Mouse (Mus musculus) adipocyte (in vitro differentiated cells): ENCODE measurements around the gene Fgg.

ENCODE experiments used
- DNase-seq: peaks from one replicate; pipeline ENCODE4 v3.0.0-alpha.2; 2016; ENCODE audit warnings: low spot score

The Fgg gene

GRCm38 (mm10) chr3:83027546-83028251 is 20.2 kb downstream of the Fgg start:
- no peak for DNase-seq

DNA sequence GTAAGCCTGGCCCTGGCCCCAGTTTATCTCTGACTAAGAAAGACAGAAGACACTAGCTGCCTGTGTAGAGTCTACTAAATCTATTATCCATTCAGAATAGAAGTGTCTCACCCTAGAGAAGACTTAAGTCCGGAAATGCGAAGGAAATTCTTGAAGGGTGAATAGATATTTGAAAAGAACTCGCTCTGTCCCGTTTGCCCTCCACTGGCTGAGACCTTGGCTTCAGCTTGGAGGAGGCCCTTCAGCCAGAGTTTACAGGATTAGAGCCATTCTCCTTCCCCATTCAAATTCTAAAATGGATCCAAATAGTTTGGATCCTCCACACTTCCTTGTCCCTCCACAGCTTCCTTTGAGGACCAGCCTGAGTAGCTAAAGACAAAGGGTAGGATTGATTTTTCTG is 22.8 kb downstream of the Fgg start:
- no peak for DNase-seq

- no peak for DNase-seq
These were observed 25.3 kb downstream of the Fgg start for GRCm38 (mm10) chr3:83032746-83033308.

DNA sequence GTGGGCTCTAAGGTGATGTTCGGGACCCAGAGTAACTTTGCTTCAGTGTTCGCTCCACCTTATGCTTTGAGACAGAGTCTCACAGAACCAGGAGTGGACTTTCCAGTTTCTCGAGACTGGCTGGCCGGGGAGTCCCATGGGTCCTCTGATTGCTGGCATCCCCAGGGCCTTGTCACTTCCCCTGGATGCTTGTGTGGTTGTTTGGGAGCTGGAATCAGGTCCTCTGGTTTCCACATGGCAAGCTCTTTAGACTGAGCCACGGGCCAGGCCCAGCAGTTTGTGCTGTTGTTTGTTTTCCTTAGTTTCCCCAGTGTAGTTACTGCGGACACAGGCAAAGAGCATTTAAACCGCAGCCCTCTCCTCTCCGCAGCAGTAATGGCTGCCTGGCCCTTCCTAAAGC is 26.3 kb downstream of the Fgg start:
- DNase-seq: no peak

- DNase-seq: no peak
These were observed 31.3 kb downstream of the Fgg start for GRCm38 (mm10) chr3:83038865-83039264.

GRCm38 (mm10) chr3:83039666-83040065 is 32.1 kb downstream of the Fgg start:
- DNase-seq: no peak

DNA sequence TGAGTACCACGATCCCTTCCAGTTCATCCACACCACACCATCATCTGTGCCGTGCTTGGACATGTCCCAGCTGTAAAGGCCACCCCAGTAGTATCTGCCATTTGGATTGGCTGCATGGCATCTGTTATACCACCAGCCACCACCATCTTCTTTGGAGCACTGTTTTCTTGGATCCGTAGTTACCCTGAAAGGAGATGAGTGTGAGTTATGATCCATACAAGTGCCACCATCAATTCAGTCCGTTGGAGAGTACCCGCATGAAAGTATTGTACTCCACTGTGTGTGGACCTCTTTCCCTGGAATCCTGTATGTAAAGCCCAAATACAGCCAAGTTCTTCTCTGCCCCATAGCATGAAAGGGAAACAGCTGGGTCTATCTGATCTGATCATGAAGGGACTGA is 34.9 kb downstream of the Fgg start:
- DNase-seq: no peak

DNA sequence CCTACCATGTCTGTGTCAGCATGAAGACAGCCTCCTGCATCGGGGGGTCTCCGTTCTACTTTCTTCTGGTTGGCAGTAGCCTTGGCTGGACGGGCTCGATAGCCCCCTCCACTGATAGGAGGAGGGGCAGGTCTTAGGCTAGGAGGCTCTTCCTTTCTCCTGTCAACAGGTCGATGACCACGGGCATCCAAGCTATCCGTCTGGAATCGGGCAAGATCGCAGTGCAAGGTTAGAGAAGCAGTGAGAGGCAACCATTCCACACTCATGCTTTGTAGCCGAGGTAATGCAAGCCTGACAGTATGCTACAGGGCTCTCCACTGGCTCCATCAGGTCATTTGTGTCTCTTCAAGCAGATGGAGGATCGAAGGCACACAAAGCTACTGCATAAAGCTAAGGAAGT is 39.1 kb downstream of the Fgg start:
- DNase-seq: no peak

DNA sequence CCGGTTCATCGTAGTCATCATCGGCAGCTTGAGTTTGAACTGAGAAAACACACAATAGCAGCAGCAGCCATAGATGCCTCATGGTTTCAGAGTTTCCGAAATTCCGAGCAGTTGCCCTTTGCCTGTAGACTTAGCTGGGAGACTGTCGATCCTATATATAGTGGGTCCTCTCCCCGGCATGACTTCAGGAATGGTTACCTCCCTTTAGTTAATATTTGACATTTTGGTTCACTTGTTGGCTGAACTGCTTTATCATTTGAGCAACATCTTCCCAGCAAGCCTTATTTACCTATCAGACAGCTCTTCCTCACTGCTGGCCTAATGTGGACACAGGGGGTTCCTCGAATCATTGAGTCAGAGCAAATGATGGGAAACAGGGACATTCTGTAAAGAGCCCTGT is 42.2 kb downstream of the Fgg start, which contains the start of gene Fgb:
Gene Fgb, minus strand, starts transcription at position 184 of the 400 bp plus-strand sequence.
- no peak for DNase-seq

- peak; percentile 56 for DNase-seq
These were observed 43.1 kb downstream of the Fgg start for GRCm38 (mm10) chr3:83050661-83051060.

DNA sequence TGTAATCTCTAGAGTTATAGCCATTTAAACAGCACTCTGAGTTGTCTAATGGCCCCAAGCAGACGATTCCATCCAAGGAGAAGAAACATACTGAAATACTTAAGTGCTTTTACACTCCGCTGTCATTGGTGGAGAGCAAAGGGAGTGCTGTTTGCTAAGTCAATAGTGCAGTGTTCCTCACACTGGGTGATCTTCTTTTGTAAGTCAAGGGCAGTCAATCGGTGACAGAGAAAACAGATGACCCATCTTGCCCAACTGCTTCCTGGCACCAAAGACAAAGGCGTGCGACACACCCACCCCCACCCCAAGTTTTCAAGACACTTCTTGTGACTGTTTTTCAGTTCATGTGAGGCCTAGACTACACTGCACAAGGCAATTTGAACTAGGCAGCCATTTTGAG is 44.6 kb downstream of the Fgg start:
- no peak for DNase-seq

DNA sequence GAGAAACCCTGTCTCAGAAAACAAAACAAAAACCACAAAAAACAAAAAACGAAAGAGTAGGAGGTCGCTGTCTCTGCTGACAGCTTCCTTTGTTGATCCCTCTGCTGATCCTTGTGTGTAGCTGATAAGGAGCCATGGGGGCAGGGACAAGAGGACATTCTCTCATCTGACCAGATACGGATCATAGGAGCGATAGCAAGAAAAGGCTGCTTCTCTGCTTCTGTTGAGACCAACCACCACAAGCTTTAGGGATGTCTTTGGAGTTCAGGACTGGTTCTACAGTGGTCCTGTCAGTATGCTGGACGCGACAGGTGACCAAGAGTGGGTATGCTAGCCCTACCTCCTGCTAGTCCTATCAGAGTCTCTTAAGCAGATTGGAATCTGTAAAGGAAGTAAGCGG is 45.6 kb downstream of the Fgg start:
- no peak for DNase-seq

DNA sequence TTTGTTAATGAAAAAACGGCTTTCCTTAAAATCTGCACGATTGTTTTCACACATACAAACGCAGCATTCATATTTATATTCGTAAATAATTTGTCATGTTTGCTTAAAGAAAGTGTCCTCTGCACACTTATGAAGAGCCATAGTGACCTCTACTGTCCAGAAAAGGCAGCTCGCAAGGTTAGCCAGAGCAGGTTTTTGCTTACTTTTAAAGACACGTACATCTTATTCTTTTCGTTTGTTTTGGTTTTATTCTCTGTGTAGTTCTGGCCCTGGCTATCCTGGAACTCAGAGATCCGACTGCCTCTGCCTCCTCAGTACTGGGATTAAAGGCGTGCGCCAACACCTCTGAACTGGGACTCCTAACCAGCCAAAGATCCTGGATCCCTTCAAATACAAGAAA is 46.2 kb downstream of the Fgg start:
- peak; percentile 75 for DNase-seq

DNA sequence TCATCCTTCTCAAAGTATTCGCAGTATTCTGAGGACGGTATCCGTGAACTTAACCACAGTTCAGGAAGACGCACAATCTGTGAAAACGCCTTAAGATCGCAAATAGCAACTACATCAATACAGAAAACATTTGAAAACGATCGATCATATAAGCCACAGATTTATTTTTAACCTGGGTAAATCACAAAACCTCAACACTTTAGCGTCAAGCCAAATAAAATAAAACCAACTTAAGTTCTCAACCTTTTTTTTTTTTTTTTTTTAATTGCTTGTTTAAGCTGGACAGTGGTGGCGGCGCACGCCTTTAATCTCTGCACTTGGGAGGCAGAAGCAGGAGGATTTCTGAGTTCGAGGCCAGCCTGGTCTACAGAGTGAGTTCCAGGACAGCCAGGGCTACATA is 47.2 kb downstream of the Fgg start:
- no peak for DNase-seq

GRCm38 (mm10) chr3:83055281-83056038 is 47.9 kb downstream of the Fgg start, which contains the start of gene Plrg1:
Gene Plrg1, plus strand, starts transcription at chr3:83055522.
- peak; percentile 98 for DNase-seq

GRCm38 (mm10) chr3:83057046-83057445 is 49.5 kb downstream of the Fgg start:
- no peak for DNase-seq
